Comparison of ENCODE assay signal across 10 mouse cellular contexts in the genomic region with DNA sequence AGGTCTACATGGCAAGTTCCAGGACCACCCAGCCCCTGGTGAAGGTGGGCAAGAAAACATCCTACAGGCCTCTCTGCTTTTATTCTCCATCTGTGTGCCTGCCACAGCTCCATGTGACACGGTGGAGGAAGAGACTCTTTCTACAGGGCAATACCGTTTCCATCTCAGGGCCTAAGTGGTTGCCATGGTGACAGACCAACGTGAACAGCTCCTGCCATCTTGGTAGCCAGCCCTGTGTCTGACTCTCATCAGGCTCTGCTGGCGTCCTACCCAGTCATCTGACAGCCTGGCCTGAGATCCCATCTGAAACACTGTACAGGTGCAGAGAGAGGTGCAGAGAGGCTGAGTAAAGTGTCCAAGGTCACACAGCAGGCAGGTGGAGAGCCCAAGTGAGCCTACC. TPM values are rescaled to one million over a fixed set of nuclear protein-coding genes. Genes with fewer than 3 reads are reported as not detected.
DNase-seq lines count a peak whose midpoint lies in the region; ATAC-seq and TF ChIP-seq lines count a peak whose summit lies in the region.
"Had no signal": no experiment of that assay in that cellular context is flagged by ENCODE, and none has a peak within 500 bp of the region (broad histone marks: within the 10 kb centered on the region; RNA-seq: fewer than 3 reads in every experiment).

No protein-coding gene starts in this region.

- TF ChIP-seq POLR2A in bone marrow macrophage, adult 2 months (IDR thresholded peaks at IDR 0.05; ENCODE audit: borderline replicate concordance, low read depth, low read length), result no peak

- no peaks in the 10 kb centered on the region for H3K9me3 ChIP-seq in kidney, embryonic 14.5 days (ENCODE audit: control insufficient read depth, low read length)
- H3K9me3 ChIP-seq in forebrain, embryonic 12.5 days, result no peaks in the 10 kb centered on the region
- H3K9me3 ChIP-seq in limb, embryonic 15.5 days, result no peaks in the 10 kb centered on the region

- TF ChIP-seq CTCF in bone marrow macrophage, adult 2 months (IDR thresholded peaks at IDR 0.05; ENCODE audit: low read depth, low read length), result peak; percentile 23; the same call in 1 of the 2 replicates

- H3K36me3 ChIP-seq in kidney, embryonic 14.5 days (ENCODE audit: control insufficient read depth, insufficient read depth, low read length), result no peaks in the 10 kb centered on the region
- H3K36me3 ChIP-seq in forebrain, embryonic 12.5 days (replicated peaks), result no peaks in the 10 kb centered on the region
- H3K36me3 ChIP-seq in limb, embryonic 15.5 days, result 0 out of 2 replicates have a peak, but pooled peaks cover 6% of the 10 kb centered on the region

- no peak for DNase-seq in kidney, adult 18-20 months
- DNase-seq in frontal cortex, postnatal 36 days (ENCODE audit: low spot score in 2 of 2), result no peak
- DNase-seq in embryo, embryonic 10.5 days (ENCODE audit: low spot score), result no peak
- DNase-seq: embryo, embryonic 11 days had no signal

- H3K4me1 ChIP-seq in kidney, embryonic 14.5 days (ENCODE audit: control insufficient read depth, insufficient read depth, low read length), result peaks cover 81% of the 10 kb centered on the region
- peaks cover 42% of the 10 kb centered on the region for H3K4me1 ChIP-seq in bone marrow macrophage, adult 2 months (ENCODE audit: control insufficient read depth, insufficient read depth, low read length)
- H3K4me1 ChIP-seq in forebrain, embryonic 12.5 days, result peaks cover 95% of the 10 kb centered on the region
- H3K4me1 ChIP-seq in limb, embryonic 15.5 days, result peaks cover 94% of the 10 kb centered on the region

- H3K27ac ChIP-seq in kidney, embryonic 14.5 days (ENCODE audit: low read depth, low read length), result peak overlapping the region; percentile 86; the same call in 1 of the 2 replicates
- no peak overlapping the region for H3K27ac ChIP-seq in bone marrow macrophage, adult 2 months (ENCODE audit: insufficient read depth, low read depth, low read length)
- H3K27ac ChIP-seq in forebrain, embryonic 12.5 days, result peak overlapping the region; percentile 95
- H3K27ac ChIP-seq in limb, embryonic 15.5 days, result peak overlapping the region; percentile 83; the same call in 1 of the 2 replicates

- no peak for ATAC-seq in kidney, embryonic 14.5 days (ENCODE audit: low FRiP score, low TSS enrichment)
- peak; percentile 28; the same call in 1 of the 2 replicates for ATAC-seq in forebrain, embryonic 12.5 days (ENCODE audit: low FRiP score)
- ATAC-seq in limb, embryonic 15.5 days (ENCODE audit: insufficient number of reproducible peaks, low FRiP score, low TSS enrichment, low read depth), result no peak
- no peak for ATAC-seq in frontal cortex, adult (ENCODE audit: low TSS enrichment)

- no peak overlapping the region for H3K4me3 ChIP-seq in kidney, embryonic 14.5 days (ENCODE audit: low read length)
- H3K4me3 ChIP-seq in bone marrow macrophage, adult 2 months (ENCODE audit: insufficient read depth, low read length), result no peak overlapping the region
- H3K4me3 ChIP-seq in forebrain, embryonic 12.5 days (replicated peaks), result no peak overlapping the region
- no peak overlapping the region for H3K4me3 ChIP-seq in limb, embryonic 15.5 days

- WGBS in kidney, embryonic 14.5 days, result 66% methylated on average over 4 of the region's 4 CpGs
- 28% methylated on average over 4 of the region's 4 CpGs for WGBS in forebrain, embryonic 12.5 days
- 66% methylated on average over 4 of the region's 4 CpGs for WGBS in limb, embryonic 15.5 days

- no peak overlapping the region for H3K4me2 ChIP-seq in kidney, embryonic 14.5 days (replicated peaks; ENCODE audit: low read depth, low read length)
- no peak overlapping the region for H3K4me2 ChIP-seq in forebrain, embryonic 12.5 days
- H3K4me2 ChIP-seq in limb, embryonic 15.5 days, result no peak overlapping the region

- no peaks in the 10 kb centered on the region for H3K27me3 ChIP-seq in kidney, embryonic 14.5 days (ENCODE audit: control insufficient read depth, insufficient read depth, low read length)
- no peaks in the 10 kb centered on the region for H3K27me3 ChIP-seq in forebrain, embryonic 12.5 days
- no peaks in the 10 kb centered on the region for H3K27me3 ChIP-seq in limb, embryonic 15.5 days
- H3K27me3 ChIP-seq: Patski had no signal

- H3K9ac ChIP-seq in kidney, embryonic 14.5 days (ENCODE audit: low read depth, low read length), result no peak overlapping the region
- no peak overlapping the region for H3K9ac ChIP-seq in forebrain, embryonic 12.5 days
- no peak overlapping the region for H3K9ac ChIP-seq in limb, embryonic 15.5 days

RNA-seq across cellular contexts. Expression of a gene that starts 45.4 kb away (rescaled TPM):
- polyA plus RNA-seq in kidney, embryonic 14.5 days (2014; fragmentation: Nextera tagmentation; extraction: Ambion mirVana), result 34.6 and 35.0 TPM in 2 replicates
- polyA plus RNA-seq in bone marrow macrophage, adult 2 months (2012; ENCODE audit: insufficient read depth, insufficient read length, missing spikeins), result 61.5 and 71.5 TPM in 2 replicates
- polyA plus RNA-seq in forebrain, embryonic 12.5 days (2016; fragmentation: Nextera tagmentation; extraction: Ambion mirVana), result 26.0 and 27.0 TPM in 2 replicates
- polyA plus RNA-seq in limb, embryonic 15.5 days (2015; fragmentation: Nextera tagmentation; extraction: Ambion mirVana), result 32.7 and 34.1 TPM in 2 replicates
